Mouse (Mus musculus): ENCODE results near the gene Smg1.

DNA sequence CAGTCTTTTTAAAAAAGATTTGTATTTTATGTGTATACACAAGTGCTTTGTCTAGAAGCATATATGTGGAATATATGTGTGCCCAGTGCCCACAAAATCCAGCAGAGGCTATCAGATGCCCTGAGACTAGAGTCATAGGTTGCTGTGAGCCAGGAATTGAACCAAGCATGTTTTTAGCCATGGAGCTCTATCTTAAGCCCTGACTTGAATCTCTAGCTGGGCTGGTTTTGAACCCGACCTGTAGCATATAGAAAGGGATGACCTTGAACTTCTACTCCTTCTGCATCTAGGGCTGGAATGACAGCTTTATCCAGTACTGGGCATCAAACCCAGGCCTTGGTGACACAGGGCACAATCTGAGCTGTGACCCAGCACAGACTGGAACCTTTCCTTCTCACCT, 122.8 kb downstream of the Smg1 start:
- TF ChIP-seq CTCF (IDR thresholded peaks at IDR 0.05; ENCODE audit: low read depth, low read length) (no peak), TAL1 (conservative IDR thresholded peaks at IDR 0.05; ENCODE audit: low read depth, low read length) (no peak), GATA1 (IDR thresholded peaks at IDR 0.05; ENCODE audit: borderline replicate concordance, low read length) (no peak), POLR2AphosphoS5 (IDR thresholded peaks at IDR 0.05; ENCODE audit: insufficient replicate concordance, low read depth, low read length) (no peak), GATA2 (IDR thresholded peaks at IDR 0.05; ENCODE audit: borderline replicate concordance, low read depth, low read length) (no peak)

All from G1E (cell line).